Mouse (Mus musculus) erythroblast, embryonic 14.5 days (primary cell): ENCODE data around the gene Chchd10. TPM values are rescaled to one million over a fixed set of nuclear protein-coding genes. Genes with fewer than 3 reads are reported as not detected.

ENCODE experiments used
- H3K27me3 ChIP-seq: 2 replicates; pipeline ENCODE4 v1.6.1; 2012; ENCODE audit warnings: inconsistent platforms; ENCODE audit not compliant: control insufficient read depth
- H3K36me3 ChIP-seq: 2 replicates; pipeline ENCODE4 v1.6.1; 2012; ENCODE audit warnings: mild to moderate bottlenecking, inconsistent platforms; ENCODE audit not compliant: control insufficient read depth
- H3K4me1 ChIP-seq: 2 replicates; pipeline ENCODE4 v1.6.1; 2012; ENCODE audit warnings: inconsistent platforms; ENCODE audit not compliant: control insufficient read depth
- H3K4me3 ChIP-seq: replicated peaks from 2 replicates; pipeline ENCODE3; 2012; ENCODE audit warnings: moderate library complexity, mild to moderate bottlenecking, inconsistent platforms
- H3K9me3 ChIP-seq: 2 replicates; pipeline ENCODE4 v1.6.1; 2012; ENCODE audit warnings: low read length, inconsistent platforms, mixed read lengths; ENCODE audit not compliant: control insufficient read depth
- GATA1 ChIP-seq: IDR thresholded peaks from 2 replicates; pipeline ENCODE4 v1.6.1; 2012; ENCODE audit warnings: low read length, inconsistent platforms, mixed read lengths
- TAL1 ChIP-seq: IDR thresholded peaks from 3 replicates; pipeline ENCODE4 v1.6.1; 2012; ENCODE audit warnings: low read length, inconsistent platforms, mixed read lengths
- polyA plus RNA-seq: library from polyadenylated mRNA; stranded (reverse); fragments of >175 nt; gene quantifications from 2 replicates; pipeline ENCODE4 v1.2.3, GENCODE M21; 2012

Gene Chchd10
- polyA plus RNA-seq, 1 experiment = 127 TPM

GRCm38 (mm10) chr10:75954381-75954811, 21.5 kb downstream of the Chchd10 start, which contains the start of gene Gm5134:
Gene Gm5134, plus strand, starts transcription at chr10:75954514.
- Histone ChIP-seq H3K4me1 (peaks cover 22% of the 10 kb centered on the region), H3K9me3 (no peaks in the 10 kb centered on the region), H3K27me3 (peaks cover 41% of the 10 kb centered on the region), H3K36me3 (no peaks in the 10 kb centered on the region), H3K4me3 (peak within 1 kb of the TSS; percentile 58)
- no peak for TF ChIP-seq GATA1
- no peak for TF ChIP-seq TAL1

GRCm38 (mm10) chr10:75973846-75974245, 40.9 kb downstream of the Chchd10 start:
- no peaks in the 10 kb centered on the region for H3K4me1 ChIP-seq
- no peaks in the 10 kb centered on the region for H3K36me3 ChIP-seq
- H3K4me3 ChIP-seq = no peak overlapping the region
- peaks cover 7% of the 10 kb centered on the region for H3K9me3 ChIP-seq
- no peak for TF ChIP-seq TAL1
- TF ChIP-seq GATA1 = no peak
- H3K27me3 ChIP-seq = no peaks in the 10 kb centered on the region

- peaks cover 7% of the 10 kb centered on the region for H3K9me3 ChIP-seq
- H3K27me3 ChIP-seq = no peaks in the 10 kb centered on the region
- H3K36me3 ChIP-seq = no peaks in the 10 kb centered on the region
- TF ChIP-seq GATA1 = no peak
- no peak for TF ChIP-seq TAL1
- no peaks in the 10 kb centered on the region for H3K4me1 ChIP-seq
- no peak overlapping the region for H3K4me3 ChIP-seq
These were observed 42.3 kb downstream of the Chchd10 start for GRCm38 (mm10) chr10:75975216-75975615.

- Histone ChIP-seq H3K9me3 (peaks cover 2% of the 10 kb centered on the region; the same call in 1 of the 2 replicates), H3K27me3 (no peaks in the 10 kb centered on the region), H3K4me1 (peaks cover 3% of the 10 kb centered on the region), H3K4me3 (no peak overlapping the region), H3K36me3 (no peaks in the 10 kb centered on the region)
- TF ChIP-seq GATA1 (no peak), TAL1 (no peak)
These were observed 45.3 kb downstream of the Chchd10 start for GRCm38 (mm10) chr10:75978119-75978834.

GRCm38 (mm10) chr10:75978835-75979157, 45.9 kb downstream of the Chchd10 start:
- peaks cover 4% of the 10 kb centered on the region; the same call in 1 of the 2 replicates for H3K9me3 ChIP-seq
- H3K4me3 ChIP-seq = no peak overlapping the region
- H3K36me3 ChIP-seq = no peaks in the 10 kb centered on the region
- no peaks in the 10 kb centered on the region for H3K27me3 ChIP-seq
- peaks cover 6% of the 10 kb centered on the region for H3K4me1 ChIP-seq
- no peak for TF ChIP-seq GATA1
- TF ChIP-seq TAL1 = no peak

- peaks cover 6% of the 10 kb centered on the region for H3K4me1 ChIP-seq
- H3K36me3 ChIP-seq = no peaks in the 10 kb centered on the region
- H3K27me3 ChIP-seq = no peaks in the 10 kb centered on the region
- H3K9me3 ChIP-seq = peaks cover 4% of the 10 kb centered on the region; the same call in 1 of the 2 replicates
- no peak overlapping the region for H3K4me3 ChIP-seq
- TF ChIP-seq GATA1 = no peak
- TF ChIP-seq TAL1 = no peak
These were observed 46.5 kb downstream of the Chchd10 start for GRCm38 (mm10) chr10:75979432-75979831.

Other genes with a start within 250 kb of the Chchd10 start
- 10.8 and 12.0 TPM in 2 replicates for gene Cabin1, start 168.8 kb upstream of the Chchd10 start, polyA plus RNA-seq
- gene Ddt, start 159.7 kb upstream of the Chchd10 start, polyA plus RNA-seq = 2.7 and 3.0 TPM in 2 replicates
- gene Gm20441, start 152.2 kb upstream of the Chchd10 start, polyA plus RNA-seq = not detected in 2 replicates
- gene Gstt3, start 151.7 kb upstream of the Chchd10 start, polyA plus RNA-seq = 0.12 TPM in 1 of 2 replicates, not detected in the other
- 0.14 and 0.22 TPM in 2 replicates for gene Gstt1, start 134.5 kb upstream of the Chchd10 start, polyA plus RNA-seq
- not detected in 2 replicates for gene Gstt4, start 110.6 kb upstream of the Chchd10 start, polyA plus RNA-seq
- gene Gstt2, start 95.7 kb upstream of the Chchd10 start, polyA plus RNA-seq = 0.64 and 0.70 TPM in 2 replicates
- 42.3 and 44.8 TPM in 2 replicates for gene Mif, start 72.9 kb upstream of the Chchd10 start, polyA plus RNA-seq
- gene Derl3, start 39.7 kb upstream of the Chchd10 start, polyA plus RNA-seq = not detected in 2 replicates
- 31.8 TPM in 2 replicates for gene Smarcb1, start 11.5 kb upstream of the Chchd10 start, polyA plus RNA-seq
- gene Mmp11, start 3.4 kb downstream of the Chchd10 start, polyA plus RNA-seq = 0.05 TPM in 1 of 2 replicates, not detected in the other
- 5.9 and 7.9 TPM in 2 replicates for gene Gm867, start 7.5 kb downstream of the Chchd10 start, polyA plus RNA-seq
- gene Vpreb3, start 9.9 kb downstream of the Chchd10 start, polyA plus RNA-seq = not detected in 2 replicates
- gene Gm5134, start 21.4 kb downstream of the Chchd10 start, polyA plus RNA-seq = not detected in 2 replicates
- 0.32 and 0.36 TPM in 2 replicates for gene Zfp280b, start 99.5 kb downstream of the Chchd10 start, polyA plus RNA-seq
- not detected in 2 replicates for gene Slc5a4b, start 177.8 kb downstream of the Chchd10 start, polyA plus RNA-seq
- not detected in 2 replicates for gene Slc5a4a, start 214.3 kb downstream of the Chchd10 start, polyA plus RNA-seq